Mouse (Mus musculus) kidney, adult 2 months (tissue): ENCODE results near the gene Spns3.

Experiments
- CTCF ChIP-seq: fragments of 200-500 bp; conservative IDR thresholded peaks from 2 replicates; pipeline ENCODE4 v1.5.1; 2011; ENCODE audit warnings: low read depth, mild to moderate bottlenecking, control low read depth, low read length, moderate library complexity, mixed read lengths; ENCODE audit not compliant: insufficient read depth, insufficient read length
- POLR2A ChIP-seq: fragments of 200-500 bp; IDR thresholded peaks from one replicate; pipeline ENCODE4 v1.6.1; 2011; ENCODE audit warnings: low read depth, low read length, control low read depth

GRCm38 (mm10) chr11:72447475-72447874 is 102.8 kb downstream of the Spns3 start:
- no peak for TF ChIP-seq POLR2A
- TF ChIP-seq CTCF: 0 out of 2 replicates have a peak, but pooled peaks have one; percentile 14
